8 mouse cellular contexts compared by ENCODE assay signal in the genomic region with DNA sequence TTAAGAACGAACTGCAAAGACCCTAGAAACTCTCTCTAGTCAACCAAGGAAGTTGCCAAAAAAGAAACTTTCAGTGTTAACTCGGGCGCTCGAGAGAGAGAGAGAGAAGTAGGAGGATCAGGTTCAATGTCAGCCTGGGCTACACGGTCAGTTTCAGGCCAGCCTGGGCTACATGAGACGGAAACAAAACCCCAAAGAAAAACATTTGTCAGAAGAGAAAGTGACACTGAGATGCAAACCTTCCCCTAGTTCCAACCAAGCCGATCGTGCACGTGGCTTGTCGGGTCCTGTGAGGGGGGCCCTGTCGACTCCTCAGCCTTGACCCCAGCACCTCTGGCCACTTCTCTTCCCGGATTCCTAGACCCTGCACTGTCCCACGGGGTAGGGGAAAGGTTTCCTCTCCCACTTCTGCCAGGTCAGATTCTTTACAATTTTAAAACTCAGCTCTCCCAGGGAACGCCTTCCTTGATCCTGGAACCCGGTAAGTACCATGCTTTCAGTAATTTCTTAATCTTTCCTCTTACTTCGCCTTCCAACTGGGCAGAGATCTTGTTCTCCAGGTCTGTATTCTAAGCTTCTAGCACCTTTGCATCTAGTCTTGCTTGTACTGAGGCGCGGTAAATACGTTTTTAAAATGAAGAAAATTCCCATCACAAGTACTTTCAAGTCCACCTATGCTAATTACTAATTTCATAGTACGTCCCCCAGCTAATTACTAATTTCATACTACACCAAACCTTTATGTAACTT. TPM values are rescaled to one million over a fixed set of nuclear protein-coding genes. Genes with fewer than 3 reads are reported as not detected.
DNase-seq lines count a peak whose midpoint lies in the region; ATAC-seq and TF ChIP-seq lines count a peak whose summit lies in the region.

A gene (plus strand): TSS at position 273 of the 750 bp plus-strand sequence.

- WGBS in heart, adult 2 months, result 10% methylated on average over 20 of the region's 20 CpGs
- WGBS in limb, embryonic 12.5 days, result 6% methylated on average over 20 of the region's 20 CpGs
- 8% methylated on average over 20 of the region's 20 CpGs for WGBS in neural tube, embryonic 15.5 days

- no peak for ATAC-seq in limb, embryonic 12.5 days (ENCODE audit: insufficient number of reproducible peaks, insufficient read depth, low FRiP score, low TSS enrichment, low read depth)
- ATAC-seq in neural tube, embryonic 15.5 days (ENCODE audit: low FRiP score), result no peak

- TF ChIP-seq EP300 in heart, adult 2 months (IDR thresholded peaks at IDR 0.05; ENCODE audit: insufficient read depth, low read depth, low read length), result no peak
- TF ChIP-seq EP300 in CH12.LX (IDR thresholded peaks at IDR 0.05; ENCODE audit: low read length), result no peak

- TF ChIP-seq POLR2A in heart, adult 2 months (IDR thresholded peaks at IDR 0.05; ENCODE audit: insufficient read depth, low read depth, low read length), result no peak
- no peak for TF ChIP-seq POLR2A in CH12.LX (IDR thresholded peaks at IDR 0.05; ENCODE audit: low read depth, low read length)

- H3K4me3 ChIP-seq in heart, adult 2 months, result peak within 1 kb of the TSS; percentile 90
- peak within 1 kb of the TSS; percentile 63 to 95 (median 81) for H3K4me3 ChIP-seq in CH12.LX (replicated peaks in 1 of 3; ENCODE audit: low read depth in 2 of 3, low read length in 2 of 3, poor library complexity in 1 of 3)
- peak within 1 kb of the TSS; percentile 95 for H3K4me3 ChIP-seq in limb, embryonic 12.5 days (replicated peaks)
- H3K4me3 ChIP-seq in neural tube, embryonic 15.5 days (replicated peaks), result peak within 1 kb of the TSS; percentile 86

- no peak for TF ChIP-seq RAD21 in CH12.LX (IDR thresholded peaks at IDR 0.05; ENCODE audit: low read depth, low read length)

- in situ Hi-C loops in CH12.LX (cut with MboI; ENCODE audit: low pct_ligation_motif_present, low pct_unique_long_range_greater_than_20kb, low sequenced_read_pairs), result no loop called here

- H3K4me2 ChIP-seq in CH12.LX (ENCODE audit: insufficient read depth, low read depth, poor library complexity, severe bottlenecking), result peak within 1 kb of the TSS; percentile 66
- H3K4me2 ChIP-seq in limb, embryonic 12.5 days, result peak within 1 kb of the TSS; percentile 89
- peak within 1 kb of the TSS; percentile 92 for H3K4me2 ChIP-seq in neural tube, embryonic 15.5 days

- peak within 1 kb of the TSS; percentile 77 for H3K27ac ChIP-seq in heart, adult 2 months
- H3K27ac ChIP-seq in CH12.LX (ENCODE audit: insufficient read depth, low read depth), result peak within 1 kb of the TSS; percentile 99
- H3K27ac ChIP-seq in limb, embryonic 12.5 days, result peak within 1 kb of the TSS; percentile 100
- H3K27ac ChIP-seq in neural tube, embryonic 15.5 days (replicated peaks), result peak within 1 kb of the TSS; percentile 93

- H3K4me1 ChIP-seq in heart, adult 2 months (ENCODE audit: control insufficient read depth, insufficient read depth, low read length), result peaks cover 5% of the 10 kb centered on the region
- peaks cover 18 to 51% of the 10 kb centered on the region in 2 experiments for H3K4me1 ChIP-seq in CH12.LX (ENCODE audit: control insufficient read depth in 1 of 2, insufficient read depth in 2 of 2)
- peaks cover 38% of the 10 kb centered on the region for H3K4me1 ChIP-seq in limb, embryonic 12.5 days (replicated peaks)
- peaks cover 48% of the 10 kb centered on the region for H3K4me1 ChIP-seq in neural tube, embryonic 15.5 days

- no peaks in the 10 kb centered on the region for H3K36me3 ChIP-seq in heart, adult 2 months (ENCODE audit: control insufficient read depth, insufficient read depth, low read length)
- peaks cover 14 to 25% of the 10 kb centered on the region in 2 experiments for H3K36me3 ChIP-seq in CH12.LX (replicated peaks in 1 of 2; ENCODE audit: control insufficient read depth in 1 of 2, insufficient read depth in 1 of 2, low read length in 1 of 2)
- peaks cover 16% of the 10 kb centered on the region for H3K36me3 ChIP-seq in limb, embryonic 12.5 days
- H3K36me3 ChIP-seq in neural tube, embryonic 15.5 days, result no peaks in the 10 kb centered on the region

- H3K27me3 ChIP-seq in heart, adult 2 months (ENCODE audit: control insufficient read depth, insufficient read depth, low read length), result no peaks in the 10 kb centered on the region
- no peaks in the 10 kb centered on the region for H3K27me3 ChIP-seq in CH12.LX (replicated peaks)
- H3K27me3 ChIP-seq in limb, embryonic 12.5 days, result peaks cover 5% of the 10 kb centered on the region
- peaks cover 14% of the 10 kb centered on the region for H3K27me3 ChIP-seq in neural tube, embryonic 15.5 days (replicated peaks)

- H3K79me2 ChIP-seq in heart, adult 2 months (replicated peaks; ENCODE audit: control insufficient read depth, insufficient read depth, low read length), result no peaks in the 10 kb centered on the region
- peaks cover 37% of the 10 kb centered on the region for H3K79me2 ChIP-seq in CH12.LX (replicated peaks; ENCODE audit: control insufficient read depth, extremely low read depth, insufficient read depth, poor library complexity, severe bottlenecking)

- TF ChIP-seq CTCF in heart, adult 2 months (IDR thresholded peaks at IDR 0.05), result no peak
- TF ChIP-seq CTCF in CH12.LX (conservative IDR thresholded peaks at IDR 0.05 in 1 of 2, IDR thresholded peaks at IDR 0.05 in 1 of 2; ENCODE audit: low read depth in 2 of 2, low read length in 2 of 2), result no peak

- dilution Hi-C loops in CH12.LX (cut with MboI; ENCODE audit: extremely low pct_ligation_motif_present, extremely low pct_unique_long_range_greater_than_20kb, low sequenced_read_pairs), result no loop called here

- intact Hi-C loops in heart, adult 2 months (cut with DNase I), result loop anchor here (1.0 kb wide), 1 partner anchor 38 kb away; no protein-coding TSS in a partner anchor
- intact Hi-C loops in heart, postnatal 14 days (cut with DNase I), result no loop called here

- peak within 1 kb of the TSS; percentile 71 for H3K9ac ChIP-seq in heart, adult 2 months (ENCODE audit: low read depth, low read length)
- peak within 1 kb of the TSS; percentile 92 for H3K9ac ChIP-seq in CH12.LX (ENCODE audit: insufficient read depth, low read depth)
- peak within 1 kb of the TSS; percentile 99 for H3K9ac ChIP-seq in limb, embryonic 12.5 days (replicated peaks)
- H3K9ac ChIP-seq in neural tube, embryonic 15.5 days (replicated peaks), result peak within 1 kb of the TSS; percentile 90

- no peaks in the 10 kb centered on the region for H3K9me3 ChIP-seq in CH12.LX (replicated peaks; ENCODE audit: low read length)
- H3K9me3 ChIP-seq in limb, embryonic 12.5 days, result no peaks in the 10 kb centered on the region
- no peaks in the 10 kb centered on the region for H3K9me3 ChIP-seq in neural tube, embryonic 15.5 days (replicated peaks)

- DNase-seq in heart, adult 2 months, result no peak
- no peak for DNase-seq in heart, adult 11 months
- peak; percentile 59 for DNase-seq in CH12.LX (ENCODE audit: extremely low read depth)
- DNase-seq in embryo, embryonic 9.5 days (ENCODE audit: extremely low spot score), result peak; percentile 44
- no peak for DNase-seq in heart, postnatal 14 days
- DNase-seq in cerebellum, postnatal 10 days, result no peak

TF ChIP-seq in CH12.LX, 34 proteins besides CTCF, POLR2A, EP300 and RAD21 (continues in another document):
- TF ChIP-seq ETS1 (conservative IDR thresholded peaks at IDR 0.05; ENCODE audit: low read depth, low read length) (no peak), SIN3A (IDR thresholded peaks at IDR 0.05; ENCODE audit: low read length) (0 out of 2 replicates have a peak, but pooled peaks have one; percentile 65), MAFK (IDR thresholded peaks at IDR 0.05; ENCODE audit: insufficient replicate concordance, low read length) (no peak), CHD2 (IDR thresholded peaks at IDR 0.05; ENCODE audit: low read length) (no peak), TCF12 (IDR thresholded peaks at IDR 0.05; ENCODE audit: low read depth, low read length) (no peak), BHLHE40 (IDR thresholded peaks at IDR 0.05; ENCODE audit: low read depth, low read length) (peak; percentile 77), MAZ (IDR thresholded peaks at IDR 0.05; ENCODE audit: low read depth, low read length) (no peak), MEF2A (IDR thresholded peaks at IDR 0.05; ENCODE audit: borderline replicate concordance, low read depth, low read length) (no peak), PAX5 (IDR thresholded peaks at IDR 0.05; ENCODE audit: low read length) (no peak), SMC3 (IDR thresholded peaks at IDR 0.05; ENCODE audit: low read depth, low read length) (no peak), ELF1 (IDR thresholded peaks at IDR 0.05; ENCODE audit: low read depth, low read length) (0 out of 2 replicates have a peak, but pooled peaks have one; percentile 5), CHD1 (IDR thresholded peaks at IDR 0.05; ENCODE audit: low read depth, low read length) (no peak), UBTF (IDR thresholded peaks at IDR 0.05; ENCODE audit: low read depth, low read length) (no peak), POLR2AphosphoS2 (IDR thresholded peaks at IDR 0.05; ENCODE audit: low read depth, low read length) (no peak), JUN (IDR thresholded peaks at IDR 0.05; ENCODE audit: insufficient read depth, low read depth, low read length) (no peak), ZMIZ1 (IDR thresholded peaks at IDR 0.05; ENCODE audit: low read depth, low read length) (0 out of 2 replicates have a peak, but pooled peaks have one; percentile 3), MXI1 (IDR thresholded peaks at IDR 0.05; ENCODE audit: low read depth, low read length) (peak; percentile 33), ZKSCAN1 (IDR thresholded peaks at IDR 0.05; ENCODE audit: borderline replicate concordance, low read depth, low read length) (no peak), ZC3H11A (IDR thresholded peaks at IDR 0.05; ENCODE audit: low read depth, low read length) (no peak), RCOR1 (conservative IDR thresholded peaks at IDR 0.05; ENCODE audit: low read depth, low read length) (no peak), KAT2A (IDR thresholded peaks at IDR 0.05; ENCODE audit: insufficient replicate concordance, low read length) (no peak), USF1 (IDR thresholded peaks at IDR 0.05; ENCODE audit: low read depth, low read length) (no peak), ZNF384 (IDR thresholded peaks at IDR 0.05; ENCODE audit: low read depth, low read length) (no peak), NELFE (IDR thresholded peaks at IDR 0.05; ENCODE audit: low read depth, low read length) (no peak; the same call in 1 of the 2 replicates), USF2 (conservative IDR thresholded peaks at IDR 0.05; ENCODE audit: low read depth, low read length) (no peak)

RNA-seq across cellular contexts. Expression of the gene that starts here (rescaled TPM):
- 10 to 100 TPM; 13.7 to 14.2 TPM for total RNA-seq in heart, adult 2 months (2021)
- polyA plus RNA-seq in heart, adult 2 months (2012; rRNA removed), result 12.4 and 14.1 TPM in 2 replicates
- 244 and 249 TPM in 2 replicates for total RNA-seq in CH12.LX (2012; rRNA removed)
- 187 TPM in 2 replicates for total RNA-seq in CH12.LX (2014; rRNA removed)
- polyA plus RNA-seq in CH12.LX (2012; ENCODE audit: insufficient read length, low read depth), result 319 and 348 TPM in 2 replicates
- 10 to 100 TPM; 19.6 to 27.0 TPM for total RNA-seq in heart, postnatal 14 days (2021)
- 75.8 and 139 TPM in 2 replicates for polyA plus RNA-seq in limb, embryonic 12.5 days (2016; fragmentation: Nextera tagmentation; extraction: Ambion mirVana)
- polyA plus RNA-seq in neural tube, embryonic 15.5 days (2015; fragmentation: Nextera tagmentation; extraction: Ambion mirVana), result 16.7 and 16.8 TPM in 2 replicates

Comparison
In these comparisons a context has a peak if more than half of its experiments do, and no peak if none do; other contexts are left out.
1. RNA of the gene that starts here (total RNA-seq): 187 to 249 TPM in CH12.LX; 19.6 to 27.0 TPM in heart, postnatal 14 days and 13.7 to 14.2 TPM in heart, adult 2 months; every median in the first group is over 4 times any median in the second.
2. DNase-seq: peak in CH12.LX (single experiment) and embryo, embryonic 9.5 days (single experiment); none in heart, adult 2 months (0 of 2), heart, adult 11 months (single experiment), heart, postnatal 14 days (0 of 2) and cerebellum, postnatal 10 days (0 of 2).
3. Peak in every context shown above with its lines, with median percentiles within 50 percentile points of each other: H3K27ac ChIP-seq, H3K4me3 ChIP-seq, H3K9ac ChIP-seq and H3K4me2 ChIP-seq.